Mouse (Mus musculus): ENCODE measurements around the gene Syt2. TPM values are rescaled to one million over a fixed set of nuclear protein-coding genes. Genes with fewer than 3 reads are reported as not detected.

Gene Syt2
- total RNA-seq, 2 experiments from 2014 or later = not detected

DNA sequence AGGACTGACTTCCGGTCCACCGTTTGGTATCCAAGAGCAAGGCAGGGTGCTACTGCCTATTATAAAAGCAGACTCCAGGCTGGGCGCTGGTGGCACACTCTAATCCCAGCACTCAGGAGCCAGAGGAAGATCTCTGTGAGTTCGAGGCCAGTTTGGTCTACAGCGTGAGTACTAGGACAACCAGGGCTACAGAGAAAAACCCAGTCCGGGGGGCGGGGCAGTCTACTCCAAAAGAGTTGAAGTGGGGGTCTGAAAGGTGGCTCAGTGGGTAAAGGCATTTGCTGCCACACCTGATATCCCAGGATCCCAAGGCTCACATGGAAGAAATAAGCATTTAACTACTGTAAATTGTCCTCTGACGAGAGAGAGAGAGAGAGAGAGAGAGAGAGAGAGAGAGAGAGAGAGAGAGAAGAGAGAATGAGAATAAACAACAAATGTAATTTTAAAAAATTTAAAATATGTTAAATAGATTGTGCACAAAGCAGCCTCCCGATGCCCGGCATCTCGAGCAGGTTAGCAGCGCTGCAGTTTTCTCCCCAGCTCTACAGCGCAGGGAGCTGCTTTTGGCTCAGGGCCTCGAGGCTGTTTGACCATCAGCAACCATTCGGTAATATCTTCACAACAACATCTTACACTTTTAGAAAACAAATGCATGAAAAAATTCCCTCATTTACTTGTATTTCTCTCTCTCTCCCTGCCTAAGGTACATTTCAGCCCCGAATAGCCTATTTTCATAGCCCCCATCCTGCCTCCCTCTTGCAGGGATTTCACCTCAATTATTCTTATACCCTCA lies 873 bp upstream of the Syt2 start:
- DNase-seq = no peak
- intact Hi-C loops (cut with DNase I) = no loop called here

DNA sequence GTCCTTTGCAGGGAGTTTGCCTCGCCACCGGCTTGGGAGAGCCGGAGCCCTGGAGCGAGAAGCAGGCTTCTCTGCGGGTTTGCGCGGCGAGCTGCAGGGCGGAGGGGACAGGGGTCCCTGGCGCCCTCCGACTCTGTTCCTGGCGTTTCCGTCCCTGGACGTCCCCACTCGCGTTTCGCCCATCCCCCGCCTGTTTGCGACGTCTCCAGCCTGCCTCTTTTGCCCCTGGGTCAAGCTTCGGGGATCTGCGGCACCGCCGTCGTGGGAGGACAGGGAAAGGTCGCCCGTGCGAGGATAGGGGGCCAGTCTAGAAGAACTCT lies 446 bp downstream of the Syt2 start:
- intact Hi-C loops (cut with DNase I) = no loop called here

GRCm38 (mm10) chr1:134647591-134647990 lies 1.1 kb downstream of the Syt2 start:
- intact Hi-C loops (cut with DNase I) = no loop called here

More for the DNA sequence above, 446 bp downstream of the Syt2 start:
- no peak for DNase-seq

DNA sequence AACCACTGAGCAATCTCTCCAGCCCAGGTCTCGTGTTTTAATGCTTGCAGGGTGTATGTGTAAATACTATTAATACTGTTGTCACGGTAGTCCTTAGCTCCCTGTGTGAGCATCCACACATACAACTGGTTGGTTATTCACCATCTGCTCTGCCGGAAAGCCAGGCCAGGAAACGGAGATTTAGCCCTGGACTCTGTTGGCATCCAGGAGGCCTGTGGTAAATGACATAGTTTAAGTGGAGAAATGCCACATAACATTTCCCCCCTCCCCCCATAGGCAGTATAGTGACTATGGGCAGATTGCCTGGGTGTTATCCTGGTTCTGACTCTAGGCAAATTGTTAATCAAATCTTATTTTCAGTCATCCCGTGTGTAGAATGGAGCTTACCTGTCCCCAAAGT lies 4.3 kb downstream of the Syt2 start:
- DNase-seq = no peak
- intact Hi-C loops (cut with DNase I) = no loop called here

More at GRCm38 (mm10) chr1:134647591-134647990, 1.1 kb downstream of the Syt2 start:
- DNase-seq = no peak

- intact Hi-C loops (cut with DNase I) = no loop called here
- DNase-seq = peak in 1 of 2 experiments; percentile 17
These were observed 4.9 kb downstream of the Syt2 start for GRCm38 (mm10) chr1:134651268-134651850.

GRCm38 (mm10) chr1:134651851-134652398 lies 5.4 kb downstream of the Syt2 start:
- intact Hi-C loops (cut with DNase I) = no loop called here
- DNase-seq = no peak

GRCm38 (mm10) chr1:134653603-134654257 lies 7.3 kb downstream of the Syt2 start:
- DNase-seq = no peak
- intact Hi-C loops (cut with DNase I) = no loop called here

DNA sequence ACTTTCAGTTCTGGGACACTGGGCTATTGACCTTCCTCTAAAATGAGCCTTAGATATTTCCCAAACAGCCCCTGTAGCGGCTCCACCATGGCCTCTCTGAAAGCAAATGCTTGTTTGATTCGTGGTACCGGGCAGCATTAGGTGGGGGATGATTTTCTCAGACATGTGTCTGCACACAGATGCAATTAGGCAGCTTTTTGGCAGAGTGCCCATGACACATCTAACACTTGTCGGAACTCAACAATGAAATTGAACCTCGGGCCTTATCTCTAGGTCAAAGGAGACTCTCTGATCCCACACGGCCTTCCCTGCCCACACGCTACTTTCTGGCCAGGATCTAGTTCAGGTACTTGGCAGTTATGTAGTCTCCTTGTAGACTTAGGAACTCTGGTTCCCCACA lies 12.4 kb downstream of the Syt2 start:
- DNase-seq = no peak
- intact Hi-C loops (cut with DNase I) = no loop called here

DNA sequence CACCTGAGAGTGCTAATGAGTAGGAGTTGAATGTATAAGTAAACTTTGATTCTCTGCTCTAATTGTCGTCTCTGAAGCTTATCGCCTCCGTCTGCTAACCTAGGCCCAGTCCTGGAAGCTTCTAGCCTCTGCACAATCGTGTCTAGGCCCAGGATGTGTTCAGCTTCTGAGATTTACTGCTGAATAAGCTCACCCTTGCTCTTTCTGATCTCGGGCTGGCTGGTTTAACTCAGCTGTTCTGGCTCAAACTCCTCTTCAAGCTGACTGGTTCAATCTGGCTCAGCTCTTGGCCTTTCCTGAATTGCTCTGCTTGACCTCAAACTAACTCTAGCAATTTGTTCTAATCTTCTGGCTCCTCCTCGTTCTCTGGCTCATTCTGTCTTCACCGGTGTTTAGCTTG lies 13.7 kb downstream of the Syt2 start:
- DNase-seq = no peak
- intact Hi-C loops (cut with DNase I) = no loop called here

DNA sequence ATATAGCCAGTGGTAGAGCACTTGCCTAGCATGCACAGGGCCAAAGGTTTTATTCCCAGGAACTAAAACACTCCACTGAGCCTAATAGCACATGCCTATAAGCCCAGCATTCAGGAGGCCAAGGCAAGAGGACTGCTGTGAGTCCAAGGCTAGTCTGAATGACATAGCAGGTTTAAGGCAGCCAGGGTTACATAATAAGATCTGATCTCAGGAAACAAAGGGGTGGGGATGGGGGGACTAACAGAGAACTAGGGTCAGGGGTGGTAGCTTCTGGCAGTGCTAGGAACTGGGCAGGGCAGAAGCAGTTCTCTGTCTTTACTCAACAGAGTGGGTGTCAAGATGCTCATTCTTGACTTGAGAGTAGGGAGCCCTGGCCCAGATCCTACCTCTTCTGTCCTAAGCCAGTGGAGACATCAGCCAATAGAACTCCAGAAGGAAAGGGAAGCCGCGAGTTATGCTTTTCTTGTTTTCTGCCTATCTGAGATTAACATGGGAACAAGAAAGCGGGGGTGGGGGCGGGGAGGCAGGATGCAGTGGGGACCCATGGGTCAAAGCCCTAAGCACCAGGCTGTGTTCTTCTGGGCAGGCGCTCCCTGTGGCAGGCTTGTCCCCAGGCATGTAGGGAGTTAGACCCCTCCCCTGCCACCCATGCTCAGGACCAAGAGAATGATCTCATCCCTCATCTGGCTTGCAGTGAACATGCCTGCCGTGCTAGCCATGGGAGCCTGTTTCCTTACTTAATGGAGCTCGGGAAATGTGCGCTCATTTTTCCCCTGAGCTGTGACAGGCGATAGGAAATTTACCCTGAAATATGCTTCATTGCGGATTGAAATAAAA lies 25.0 kb downstream of the Syt2 start:
- intact Hi-C loops (cut with DNase I) = no loop called here
- DNase-seq = no peak

- no peak for DNase-seq
- intact Hi-C loops (cut with DNase I) = no loop called here
These were observed 27.8 kb downstream of the Syt2 start for GRCm38 (mm10) chr1:134674312-134674711.

GRCm38 (mm10) chr1:134679445-134679844 lies 33.0 kb downstream of the Syt2 start:
- no peak for DNase-seq
- intact Hi-C loops (cut with DNase I) = no loop called here

DNA sequence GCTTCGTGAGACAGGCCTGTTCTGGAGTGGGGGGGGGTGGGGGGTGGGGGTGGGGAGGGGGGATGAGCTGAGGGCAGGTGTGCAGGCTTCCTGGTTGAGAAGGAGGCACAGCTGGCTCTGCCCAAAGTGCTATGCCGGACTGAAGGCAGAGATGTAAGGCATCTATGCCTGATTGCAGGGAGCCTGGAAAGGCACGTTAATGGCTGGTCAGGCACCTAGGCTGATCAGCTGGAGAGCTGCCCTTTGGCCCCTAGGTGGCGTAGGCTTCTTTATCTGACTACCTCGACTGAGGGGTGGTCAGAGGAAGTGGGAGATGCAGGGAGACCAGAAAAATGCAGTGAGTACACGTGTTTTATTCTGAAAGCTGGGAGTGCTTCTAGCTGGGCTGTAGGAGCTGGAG lies 34.1 kb downstream of the Syt2 start:
- no peak for DNase-seq
- intact Hi-C loops (cut with DNase I) = no loop called here

GRCm38 (mm10) chr1:134682460-134682859 lies 36.0 kb downstream of the Syt2 start:
- intact Hi-C loops (cut with DNase I) = no loop called here
- DNase-seq = no peak

GRCm38 (mm10) chr1:134686834-134687421 lies 40.5 kb downstream of the Syt2 start:
- DNase-seq = no peak
- intact Hi-C loops (cut with DNase I) = no loop called here

- DNase-seq = no peak
- intact Hi-C loops (cut with DNase I) = no loop called here
These were observed 49.8 kb downstream of the Syt2 start for GRCm38 (mm10) chr1:134696302-134696701.

- DNase-seq = no peak
- intact Hi-C loops (cut with DNase I) = no loop called here
These were observed 50.6 kb downstream of the Syt2 start for GRCm38 (mm10) chr1:134697073-134697472.

DNA sequence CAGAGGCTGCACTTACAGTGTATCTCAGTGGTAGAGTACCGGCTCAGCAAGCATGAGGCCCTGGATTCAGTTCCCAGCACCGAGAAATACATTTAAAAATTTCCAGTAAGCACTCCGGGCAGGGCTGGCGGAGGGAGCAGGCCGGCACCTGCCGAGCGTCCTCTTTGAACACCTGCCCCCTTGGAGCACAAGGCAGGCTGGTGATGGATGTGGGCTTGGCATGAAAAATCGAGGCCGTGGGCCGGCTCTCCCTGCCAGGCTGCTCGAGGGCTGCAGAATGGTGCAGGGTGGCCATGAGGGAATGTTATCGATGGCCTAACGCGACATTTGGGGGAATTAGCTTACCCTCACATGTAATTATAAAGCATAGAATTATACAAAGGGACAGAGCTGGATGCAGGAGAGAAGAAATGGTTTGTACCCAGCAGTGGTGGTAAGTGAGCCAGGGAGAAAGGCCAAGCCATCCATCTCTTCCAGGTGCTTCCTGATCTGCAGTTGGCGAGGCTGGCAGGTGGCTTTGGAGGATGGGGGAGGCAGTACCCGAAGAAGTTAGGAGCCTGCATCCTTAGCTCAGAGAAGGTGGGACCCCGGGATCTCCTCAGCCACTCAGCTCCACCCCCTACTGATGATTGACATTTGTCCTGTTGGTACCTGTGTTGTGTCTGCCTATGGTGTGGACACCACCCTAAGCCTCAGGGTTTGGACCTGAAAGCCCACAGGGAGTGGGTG lies 51.2 kb downstream of the Syt2 start:
- intact Hi-C loops (cut with DNase I) = no loop called here
- DNase-seq = no peak

GRCm38 (mm10) chr1:134698486-134698885 lies 52.0 kb downstream of the Syt2 start:
- DNase-seq = no peak
- intact Hi-C loops (cut with DNase I) = no loop called here

DNA sequence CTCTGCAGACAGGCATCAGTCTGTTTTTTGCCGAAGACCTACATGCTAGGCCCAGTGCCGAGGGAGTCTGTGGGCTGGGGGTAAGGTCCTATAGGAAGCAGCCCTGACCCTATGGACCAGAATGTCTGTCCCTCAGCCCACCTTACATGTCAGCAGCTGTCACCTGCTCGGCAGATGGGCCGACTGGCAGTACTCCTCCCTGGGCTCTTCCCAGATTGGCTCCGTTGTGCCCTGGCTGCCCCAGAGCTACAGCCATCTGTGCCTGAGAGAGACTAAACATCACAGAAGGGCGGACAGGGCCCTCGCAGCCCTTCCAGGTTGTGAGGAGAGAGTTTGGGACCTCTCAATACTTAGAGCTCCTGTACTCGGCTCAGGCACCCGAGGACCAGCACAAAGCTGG lies 52.9 kb downstream of the Syt2 start:
- intact Hi-C loops (cut with DNase I) = no loop called here
- DNase-seq = no peak

Data from gastrocnemius, postnatal 36 days (tissue).